Mouse (Mus musculus): Measurements from ENCODE around the gene Ttc30a2. TPM values are rescaled to one million over a fixed set of nuclear protein-coding genes. Genes with fewer than 3 reads are reported as not detected.
"Not testable (repeated sequence)": the region's sequence is repeated elsewhere in the genome, so short reads cannot be mapped to it uniquely, and the experiment has no call there.

Ttc30a2 gene
- polyA plus RNA-seq, 1 experiment from 2014 or later = 0.61 TPM

GRCm38 (mm10) chr2:75987739-75988138 is 9.8 kb upstream of the Ttc30a2 start:
- Histone ChIP-seq H3K4me2 (ENCODE audit: low read depth, low read length, severe bottlenecking) (no peak overlapping the region), H3K9ac (ENCODE audit: low read length) (no peak overlapping the region), H3K27ac (ENCODE audit: low read depth, low read length) (no peak overlapping the region), H3K4me3 (ENCODE audit: low read depth, low read length) (no peak overlapping the region), H3K4me1 (replicated peaks; ENCODE audit: control insufficient read depth, insufficient read depth, low read length) (peaks cover 3% of the 10 kb centered on the region; the same call in 1 of the 2 replicates), H3K27me3 (ENCODE audit: control insufficient read depth, insufficient read depth, low read length) (no peaks in the 10 kb centered on the region), H3K36me3 (ENCODE audit: control insufficient read depth, insufficient read depth, low read length) (no peaks in the 10 kb centered on the region), H3K9me3 (ENCODE audit: control insufficient read depth, low read length) (no peaks in the 10 kb centered on the region)
- ATAC-seq (replicated peaks; ENCODE audit: low FRiP score) = no peak
- DNase-seq (ENCODE audit: low spot score) = no peak
- 72% methylated on average over 9 of the region's 9 CpGs for WGBS

- Histone ChIP-seq H3K4me2 (ENCODE audit: low read depth, low read length, severe bottlenecking) (no peak overlapping the region), H3K9me3 (ENCODE audit: control insufficient read depth, low read length) (no peaks in the 10 kb centered on the region), H3K27ac (ENCODE audit: low read depth, low read length) (no peak overlapping the region), H3K4me1 (replicated peaks; ENCODE audit: control insufficient read depth, insufficient read depth, low read length) (peaks cover 3% of the 10 kb centered on the region; the same call in 1 of the 2 replicates), H3K9ac (ENCODE audit: low read length) (no peak overlapping the region), H3K27me3 (ENCODE audit: control insufficient read depth, insufficient read depth, low read length) (no peaks in the 10 kb centered on the region), H3K36me3 (ENCODE audit: control insufficient read depth, insufficient read depth, low read length) (no peaks in the 10 kb centered on the region), H3K4me3 (ENCODE audit: low read depth, low read length) (no peak overlapping the region)
- DNase-seq (ENCODE audit: low spot score) (peak; percentile 74), ATAC-seq (replicated peaks; ENCODE audit: low FRiP score) (peak; percentile 70)
- 2% methylated on average over 2 of the region's 2 CpGs for WGBS
These were observed 7.2 kb upstream of the Ttc30a2 start for GRCm38 (mm10) chr2:75985124-75985523.

- 94% methylated on average over 3 of the region's 3 CpGs for WGBS
- Histone ChIP-seq H3K9me3 (ENCODE audit: control insufficient read depth, low read length) (no peaks in the 10 kb centered on the region), H3K27ac (ENCODE audit: low read depth, low read length) (no peak overlapping the region), H3K4me2 (ENCODE audit: low read depth, low read length, severe bottlenecking) (no peak overlapping the region), H3K36me3 (ENCODE audit: control insufficient read depth, insufficient read depth, low read length) (no peaks in the 10 kb centered on the region), H3K9ac (ENCODE audit: low read length) (no peak overlapping the region), H3K27me3 (ENCODE audit: control insufficient read depth, insufficient read depth, low read length) (no peaks in the 10 kb centered on the region), H3K4me3 (ENCODE audit: low read depth, low read length) (no peak overlapping the region), H3K4me1 (replicated peaks; ENCODE audit: control insufficient read depth, insufficient read depth, low read length) (peaks cover 3% of the 10 kb centered on the region; the same call in 1 of the 2 replicates)
- ATAC-seq (replicated peaks; ENCODE audit: low FRiP score) = no peak
- no peak for DNase-seq (ENCODE audit: low spot score)
These were observed 5.9 kb upstream of the Ttc30a2 start for GRCm38 (mm10) chr2:75983847-75984246.

DNA sequence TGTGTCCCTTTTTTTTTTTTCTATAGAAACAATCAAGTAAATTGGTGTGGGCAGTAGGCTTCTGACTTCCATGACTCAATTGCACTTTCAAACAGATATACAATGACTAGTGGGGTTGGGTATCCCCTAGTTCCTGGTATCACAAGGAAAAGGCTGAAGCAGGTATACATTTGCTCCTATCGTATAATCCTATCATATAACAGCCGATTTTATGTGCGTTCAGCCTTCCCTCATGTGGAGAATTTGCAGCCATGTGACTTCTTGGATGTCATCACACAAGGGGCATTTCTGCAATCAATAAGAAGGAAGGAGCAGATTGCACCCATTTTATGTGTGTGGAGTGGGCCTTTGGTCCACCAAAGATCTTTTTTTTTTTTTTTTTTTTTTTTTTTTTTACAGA is 5.1 kb upstream of the Ttc30a2 start:
- Histone ChIP-seq H3K27me3 (ENCODE audit: control insufficient read depth, insufficient read depth, low read length) (no peaks in the 10 kb centered on the region), H3K4me1 (replicated peaks; ENCODE audit: control insufficient read depth, insufficient read depth, low read length) (peaks cover 2% of the 10 kb centered on the region; the same call in 1 of the 2 replicates), H3K27ac (ENCODE audit: low read depth, low read length) (no peak overlapping the region), H3K9me3 (ENCODE audit: control insufficient read depth, low read length) (no peaks in the 10 kb centered on the region), H3K36me3 (ENCODE audit: control insufficient read depth, insufficient read depth, low read length) (no peaks in the 10 kb centered on the region), H3K4me2 (ENCODE audit: low read depth, low read length, severe bottlenecking) (no peak overlapping the region), H3K9ac (ENCODE audit: low read length) (no peak overlapping the region), H3K4me3 (ENCODE audit: low read depth, low read length) (no peak overlapping the region)
- 99% methylated on average over 3 of the region's 3 CpGs for WGBS
- no peak for DNase-seq (ENCODE audit: low spot score)
- ATAC-seq (replicated peaks; ENCODE audit: low FRiP score) = no peak

GRCm38 (mm10) chr2:75982626-75983025 is 4.7 kb upstream of the Ttc30a2 start:
- ATAC-seq (replicated peaks; ENCODE audit: low FRiP score) = no peak
- Histone ChIP-seq H3K4me2 (ENCODE audit: low read depth, low read length, severe bottlenecking) (no peak overlapping the region), H3K36me3 (ENCODE audit: control insufficient read depth, insufficient read depth, low read length) (no peaks in the 10 kb centered on the region), H3K4me3 (ENCODE audit: low read depth, low read length) (no peak overlapping the region), H3K4me1 (replicated peaks; ENCODE audit: control insufficient read depth, insufficient read depth, low read length) (peaks cover 2% of the 10 kb centered on the region; the same call in 1 of the 2 replicates), H3K9me3 (ENCODE audit: control insufficient read depth, low read length) (no peaks in the 10 kb centered on the region), H3K27me3 (ENCODE audit: control insufficient read depth, insufficient read depth, low read length) (no peaks in the 10 kb centered on the region), H3K27ac (ENCODE audit: low read depth, low read length) (no peak overlapping the region), H3K9ac (ENCODE audit: low read length) (no peak overlapping the region)
- 93% methylated on average over 4 of the region's 4 CpGs for WGBS
- no peak for DNase-seq (ENCODE audit: low spot score)

- Histone ChIP-seq H3K27ac (ENCODE audit: low read depth, low read length) (0 out of 2 replicates have a peak within 1 kb of the TSS, but pooled peaks have one; percentile 12), H3K9ac (ENCODE audit: low read length) (peak within 1 kb of the TSS; percentile 58), H3K4me2 (ENCODE audit: low read depth, low read length, severe bottlenecking) (peak within 1 kb of the TSS; percentile 65), H3K4me3 (ENCODE audit: low read depth, low read length) (peak within 1 kb of the TSS; percentile 41)
- not testable (repeated sequence) for H3K27me3 ChIP-seq (ENCODE audit: control insufficient read depth, insufficient read depth, low read length); H3K36me3 ChIP-seq (ENCODE audit: control insufficient read depth, insufficient read depth, low read length); H3K4me1 ChIP-seq (replicated peaks; ENCODE audit: control insufficient read depth, insufficient read depth, low read length); H3K9me3 ChIP-seq (ENCODE audit: control insufficient read depth, low read length)
- ATAC-seq (replicated peaks; ENCODE audit: low FRiP score) (peak; percentile 67), DNase-seq (ENCODE audit: low spot score) (peak; percentile 86)
- 4% methylated on average over 33 of the region's 34 CpGs for WGBS
These were observed 3.6 kb upstream of the Ttc30a2 start, which contains the start of gene Ttc30a1 for GRCm38 (mm10) chr2:75981440-75982081. TSS of gene Ttc30a1 (minus strand) at chr2:75981967.

GRCm38 (mm10) chr2:75980933-75981439 is 3.0 kb upstream of the Ttc30a2 start:
- not testable (repeated sequence) for ATAC-seq (replicated peaks; ENCODE audit: low FRiP score); H3K27ac ChIP-seq (ENCODE audit: low read depth, low read length); H3K9me3 ChIP-seq (ENCODE audit: control insufficient read depth, low read length); H3K4me1 ChIP-seq (replicated peaks; ENCODE audit: control insufficient read depth, insufficient read depth, low read length); DNase-seq (ENCODE audit: low spot score); H3K9ac ChIP-seq (ENCODE audit: low read length); H3K36me3 ChIP-seq (ENCODE audit: control insufficient read depth, insufficient read depth, low read length); H3K27me3 ChIP-seq (ENCODE audit: control insufficient read depth, insufficient read depth, low read length)
- H3K4me2 ChIP-seq (ENCODE audit: low read depth, low read length, severe bottlenecking) = peak overlapping the region; percentile 65; the same call in 1 of the 2 replicates
- 94% methylated on average over 13 of the region's 13 CpGs for WGBS
- peak overlapping the region; percentile 41; the same call in 1 of the 2 replicates for H3K4me3 ChIP-seq (ENCODE audit: low read depth, low read length)

GRCm38 (mm10) chr2:75976070-75976469 is 1.9 kb downstream of the Ttc30a2 start:
- 94% methylated on average over 2 of the region's 2 CpGs for WGBS
- not testable (repeated sequence) for H3K9ac ChIP-seq (ENCODE audit: low read length); H3K9me3 ChIP-seq (ENCODE audit: control insufficient read depth, low read length); H3K4me1 ChIP-seq (replicated peaks; ENCODE audit: control insufficient read depth, insufficient read depth, low read length); H3K4me3 ChIP-seq (ENCODE audit: low read depth, low read length); H3K27me3 ChIP-seq (ENCODE audit: control insufficient read depth, insufficient read depth, low read length); H3K27ac ChIP-seq (ENCODE audit: low read depth, low read length); DNase-seq (ENCODE audit: low spot score); H3K4me2 ChIP-seq (ENCODE audit: low read depth, low read length, severe bottlenecking); ATAC-seq (replicated peaks; ENCODE audit: low FRiP score); H3K36me3 ChIP-seq (ENCODE audit: control insufficient read depth, insufficient read depth, low read length)

DNA sequence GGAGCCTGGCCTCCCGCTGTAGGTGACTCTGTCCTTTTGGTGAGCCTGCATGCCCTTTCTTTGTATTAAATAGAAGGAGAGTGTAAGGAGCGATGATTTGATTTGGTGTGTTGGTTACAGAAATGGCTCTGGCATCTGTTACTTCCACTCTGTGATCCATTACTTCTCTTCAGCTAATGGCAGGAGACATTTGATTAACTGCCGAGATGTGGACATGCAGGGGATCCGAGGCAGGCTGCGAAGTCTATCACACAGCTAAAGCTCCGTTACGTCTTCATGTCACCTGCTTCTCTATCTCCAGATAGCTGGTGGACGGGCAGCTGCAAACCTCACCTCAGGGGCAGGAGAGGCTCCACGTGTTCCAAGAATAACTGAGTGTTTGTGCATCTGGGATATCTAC is 3.8 kb downstream of the Ttc30a2 start:
- ATAC-seq (replicated peaks; ENCODE audit: low FRiP score) (no peak), DNase-seq (ENCODE audit: low spot score) (no peak)
- H3K9me3 ChIP-seq (ENCODE audit: control insufficient read depth, low read length) = no peaks in the 10 kb centered on the region
- H3K4me3 ChIP-seq (ENCODE audit: low read depth, low read length) = no peak overlapping the region
- no peaks in the 10 kb centered on the region for H3K4me1 ChIP-seq (replicated peaks; ENCODE audit: control insufficient read depth, insufficient read depth, low read length)
- H3K27ac ChIP-seq (ENCODE audit: low read depth, low read length) = no peak overlapping the region
- no peak overlapping the region for H3K4me2 ChIP-seq (ENCODE audit: low read depth, low read length, severe bottlenecking)
- H3K27me3 ChIP-seq (ENCODE audit: control insufficient read depth, insufficient read depth, low read length) = no peaks in the 10 kb centered on the region
- WGBS = 77% methylated on average over 9 of the region's 9 CpGs
- no peaks in the 10 kb centered on the region for H3K36me3 ChIP-seq (ENCODE audit: control insufficient read depth, insufficient read depth, low read length)
- no peak overlapping the region for H3K9ac ChIP-seq (ENCODE audit: low read length)

All from forebrain, embryonic 11.5 days (tissue).